Mouse (Mus musculus): ENCODE data around the gene Nfic.

Gene Nfic

DNA sequence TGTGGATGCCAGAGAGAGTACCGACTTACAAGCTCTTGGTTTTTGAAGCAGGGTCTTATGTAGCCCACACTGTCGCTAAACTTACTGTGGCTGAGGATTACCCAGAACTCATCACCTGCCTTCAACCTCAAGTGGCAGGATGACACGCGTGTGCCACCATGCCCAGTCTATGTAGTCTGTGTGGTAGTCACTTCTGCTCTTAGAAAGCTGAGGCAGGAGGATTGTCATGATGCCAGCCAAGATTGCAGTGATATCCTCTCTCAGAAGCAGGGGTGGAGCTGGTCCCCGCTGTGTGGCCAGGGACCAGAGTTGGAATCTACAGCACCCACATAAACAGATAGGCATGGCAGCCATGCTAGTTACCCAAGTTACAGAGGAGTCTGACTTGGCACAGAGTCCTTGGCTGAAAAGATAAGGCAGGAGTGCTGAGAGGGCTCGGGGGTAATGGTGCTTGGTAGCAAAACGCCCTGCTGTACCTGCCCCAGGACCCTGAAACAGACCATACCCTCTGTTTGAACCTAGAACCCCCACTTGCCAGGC lies 30.1 kb upstream of the Nfic start:
- no peak for DNase-seq (ENCODE audit: low spot score in 2 of 2)

DNA sequence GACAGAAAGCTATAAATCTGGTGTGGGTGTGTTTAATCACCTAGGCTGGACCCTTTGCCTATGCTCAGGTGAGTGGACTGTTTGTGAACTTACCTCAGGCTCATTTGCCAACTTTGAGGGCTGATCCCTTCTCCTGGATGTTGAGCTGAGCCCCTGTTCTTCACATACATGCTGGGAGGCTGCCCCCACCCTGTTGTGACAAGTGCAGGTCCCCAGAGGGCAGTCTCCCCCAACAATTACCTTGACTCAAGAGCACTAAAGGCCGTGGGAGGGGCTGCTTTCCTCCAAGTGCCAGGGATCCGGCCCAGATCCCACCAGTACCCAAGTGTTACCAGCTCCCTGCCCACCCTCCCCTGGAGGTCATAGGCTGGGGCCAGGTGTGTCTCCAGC lies 29.6 kb upstream of the Nfic start:
- DNase-seq (ENCODE audit: low spot score in 2 of 2) = no peak

DNA sequence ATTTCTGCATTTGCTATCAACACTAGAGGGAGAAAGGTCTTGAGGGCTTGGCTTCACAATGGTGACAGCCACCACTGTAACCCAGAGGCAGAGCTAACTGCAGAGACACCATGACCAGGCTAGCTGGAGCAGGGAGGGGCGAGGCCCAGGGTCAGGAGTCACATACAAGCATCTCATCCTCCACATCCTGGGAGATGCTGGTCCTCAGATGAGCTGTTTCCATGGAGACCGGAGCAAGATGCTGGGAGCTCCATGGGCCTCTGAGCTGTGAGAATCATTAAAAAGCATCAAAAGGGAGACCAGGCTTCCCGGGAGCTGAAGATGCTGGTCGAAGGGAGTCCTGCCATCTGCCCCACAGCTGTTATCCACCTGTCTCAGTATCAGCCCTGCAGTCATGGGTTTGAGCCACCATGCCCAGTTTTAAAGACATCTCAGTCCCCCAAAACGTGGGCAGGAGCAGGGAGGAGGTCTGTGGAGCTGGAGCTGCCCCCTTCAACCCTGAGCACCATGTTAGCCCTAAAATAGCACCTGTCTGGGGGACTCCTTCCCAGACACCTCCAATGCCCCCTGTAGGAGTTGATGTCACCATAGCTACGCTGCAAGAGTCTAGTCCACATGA lies 29.1 kb upstream of the Nfic start:
- DNase-seq (ENCODE audit: low spot score in 2 of 2) = no peak

DNA sequence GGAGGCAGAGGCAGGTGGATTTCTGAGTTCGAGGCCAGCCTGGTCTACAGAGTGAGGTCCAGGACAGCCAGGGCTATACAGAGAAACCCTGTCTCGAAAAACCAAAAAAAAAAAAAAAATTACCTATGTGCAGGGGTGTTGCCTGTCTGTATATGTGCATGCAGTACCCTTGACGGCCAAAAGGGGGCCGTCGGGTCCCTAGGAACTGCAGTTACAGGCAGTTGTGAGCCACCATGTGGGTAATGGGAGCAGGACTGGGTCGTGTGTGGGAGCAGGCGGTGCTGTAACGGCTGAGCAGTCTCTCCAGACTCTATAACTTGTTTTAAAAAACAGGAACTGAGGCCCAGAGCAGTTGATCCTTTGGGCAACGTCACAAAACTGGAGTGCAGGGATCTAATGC lies 28.5 kb upstream of the Nfic start:
- DNase-seq (ENCODE audit: low spot score in 2 of 2) = no peak

DNA sequence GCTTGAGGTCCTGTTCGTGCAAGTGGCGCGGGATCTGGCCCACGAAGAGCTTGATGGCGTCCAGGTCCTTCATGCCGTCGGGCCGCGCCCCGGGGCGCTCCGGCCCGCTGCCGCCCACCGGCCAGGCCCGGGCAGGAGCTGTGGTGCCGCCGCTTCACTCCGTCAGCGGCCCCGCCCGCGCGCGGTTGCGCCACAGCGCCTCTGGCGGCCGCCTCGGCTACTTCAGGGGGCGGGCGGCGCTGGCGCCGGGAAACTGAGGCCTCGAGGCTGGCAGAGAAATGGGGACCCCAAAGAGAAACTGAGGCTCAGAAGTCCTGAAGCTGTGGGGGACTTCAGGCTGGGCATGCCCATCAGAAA lies 27.1 kb upstream of the Nfic start, which contains the start of gene Celf5:
Gene Celf5 (minus strand): TSS at position 177 of the 357 bp plus-strand sequence.
- no peak for DNase-seq (ENCODE audit: low spot score in 2 of 2)

DNA sequence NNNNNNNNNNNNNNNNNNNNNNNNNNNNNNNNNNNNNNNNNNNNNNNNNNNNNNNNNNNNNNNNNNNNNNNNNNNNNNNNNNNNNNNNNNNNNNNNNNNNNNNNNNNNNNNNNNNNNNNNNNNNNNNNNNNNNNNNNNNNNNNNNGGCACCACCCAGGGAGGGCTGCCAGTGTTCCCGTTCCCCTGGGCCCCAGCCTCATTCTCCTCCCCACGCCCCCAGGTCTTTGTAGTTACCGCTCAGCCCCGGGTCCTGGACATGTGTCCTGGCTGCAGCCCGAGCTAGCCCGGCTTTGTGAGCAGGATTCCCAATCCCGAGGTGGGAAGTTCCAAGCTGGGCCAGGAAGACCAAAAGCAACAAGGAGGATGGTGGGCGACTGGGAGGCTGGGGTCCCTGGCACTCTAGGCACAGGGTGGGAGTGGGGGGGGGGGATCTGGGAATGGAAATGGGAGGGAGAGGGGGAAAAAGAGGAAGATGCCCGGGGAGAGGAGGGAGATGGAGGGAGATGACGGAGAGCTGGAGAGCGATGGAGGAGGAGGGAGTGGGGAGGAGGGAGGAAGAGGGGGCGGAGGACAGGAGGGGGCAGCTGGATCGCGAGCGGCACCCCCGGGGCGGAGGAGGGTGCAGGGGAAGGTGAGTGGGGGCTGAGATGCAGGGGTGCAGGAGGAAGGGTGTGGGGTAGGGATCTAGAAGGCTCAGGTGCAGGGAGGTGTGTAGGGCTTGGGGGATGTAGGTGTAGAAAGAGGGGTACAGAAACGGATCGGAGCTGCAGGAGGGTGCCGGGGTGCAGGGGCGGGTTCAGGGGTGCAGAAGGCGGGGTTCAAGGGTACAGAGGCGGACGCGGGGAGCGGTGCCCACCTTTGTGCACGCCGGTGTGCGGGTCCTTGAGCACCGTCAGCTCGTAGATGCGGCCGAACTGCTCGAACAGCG lies 26.4 kb upstream of the Nfic start:
- no peak for DNase-seq (ENCODE audit: low spot score in 2 of 2)

DNA sequence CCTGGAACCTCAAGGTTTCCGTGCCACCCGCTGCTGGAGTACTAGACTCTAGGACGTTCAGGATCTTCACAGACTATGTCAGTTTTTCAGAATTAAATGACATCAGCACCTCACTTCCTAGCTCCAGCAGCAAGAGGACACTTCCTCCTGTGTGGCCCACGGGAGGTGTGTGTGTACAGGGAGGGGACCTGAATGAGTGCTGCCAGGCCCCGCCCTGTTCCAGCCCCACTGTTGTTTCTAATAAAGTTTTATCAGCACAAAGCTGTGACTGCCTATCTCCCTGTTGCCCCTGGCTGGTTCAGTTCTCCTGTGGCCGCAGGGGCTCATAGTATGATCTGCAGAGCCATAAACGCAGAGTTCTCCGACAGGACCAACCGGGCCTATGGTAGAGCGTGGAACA lies 19.0 kb upstream of the Nfic start:
- no peak for DNase-seq (ENCODE audit: low spot score in 2 of 2)

DNA sequence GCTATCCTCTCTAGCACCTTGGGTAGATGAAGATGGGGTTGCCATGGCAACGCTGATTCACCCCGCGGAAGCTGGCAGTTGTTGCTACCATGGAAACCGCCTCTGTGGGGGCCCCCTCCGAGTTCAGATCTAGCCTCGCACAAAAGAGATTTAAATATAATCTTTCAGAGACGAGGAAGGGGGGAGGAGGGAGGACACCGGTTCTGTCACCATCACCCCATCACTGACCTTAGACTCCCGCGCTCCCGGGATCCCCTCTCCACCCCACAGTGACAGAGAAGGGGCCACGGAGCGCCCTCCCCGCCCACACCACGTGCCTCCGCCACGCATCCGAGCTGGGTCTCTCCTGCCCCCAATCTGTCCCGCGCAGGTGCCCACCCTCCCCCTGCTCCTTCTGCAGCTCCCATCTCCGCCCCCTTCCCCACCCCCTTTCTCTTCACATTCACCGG lies 17.6 kb upstream of the Nfic start:
- no peak for DNase-seq (ENCODE audit: low spot score in 2 of 2)

DNA sequence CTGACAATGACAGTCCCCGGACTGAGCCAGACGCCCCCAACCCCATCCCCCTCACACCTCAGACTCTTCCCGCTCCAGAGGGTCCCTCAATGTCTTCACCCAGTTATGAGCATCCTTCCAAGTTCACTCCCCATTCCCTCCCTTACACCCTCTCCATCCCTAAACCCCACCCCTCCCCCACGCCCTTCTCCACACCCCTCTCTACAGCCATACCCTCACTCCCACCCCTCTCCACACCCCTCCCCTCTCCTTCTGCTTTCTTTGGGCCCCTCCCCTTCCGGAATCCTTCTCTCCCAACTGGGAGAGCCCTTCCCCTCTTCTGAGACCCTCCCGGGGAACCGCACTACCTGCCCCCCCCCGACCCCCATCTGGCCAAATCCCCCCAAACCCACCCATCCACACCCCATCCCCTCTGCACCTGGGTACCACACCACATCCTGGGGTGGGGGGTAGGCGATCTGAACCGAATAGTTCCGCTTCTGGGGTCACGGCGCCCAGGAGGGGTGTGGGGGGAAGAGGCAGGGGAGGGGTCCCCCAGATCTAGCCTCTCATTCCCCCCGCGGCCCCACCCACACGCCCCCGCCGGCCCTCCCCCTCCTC lies 17.1 kb upstream of the Nfic start:
- DNase-seq (ENCODE audit: low spot score in 2 of 2) = no peak

DNA sequence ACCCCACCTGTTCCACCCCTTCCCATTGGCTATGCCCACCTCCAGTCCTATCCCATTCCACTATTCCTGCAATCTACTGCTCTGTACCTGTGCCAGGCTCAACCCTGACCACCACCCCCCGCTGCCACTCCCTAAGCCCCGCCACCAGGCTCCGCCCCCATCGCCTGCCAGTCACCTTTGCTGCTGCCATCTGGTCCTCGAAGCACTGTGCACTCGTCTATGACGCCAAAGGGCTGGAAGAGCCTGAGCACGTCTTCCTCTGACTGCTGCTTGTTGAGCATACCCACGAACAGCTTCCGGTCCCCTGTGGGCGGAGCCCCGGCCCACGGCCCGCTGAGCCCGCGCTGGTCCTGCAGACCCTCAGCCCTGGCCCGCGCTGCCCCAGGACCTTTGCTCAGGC lies 15.0 kb upstream of the Nfic start:
- no peak for DNase-seq (ENCODE audit: low spot score in 2 of 2)

DNA sequence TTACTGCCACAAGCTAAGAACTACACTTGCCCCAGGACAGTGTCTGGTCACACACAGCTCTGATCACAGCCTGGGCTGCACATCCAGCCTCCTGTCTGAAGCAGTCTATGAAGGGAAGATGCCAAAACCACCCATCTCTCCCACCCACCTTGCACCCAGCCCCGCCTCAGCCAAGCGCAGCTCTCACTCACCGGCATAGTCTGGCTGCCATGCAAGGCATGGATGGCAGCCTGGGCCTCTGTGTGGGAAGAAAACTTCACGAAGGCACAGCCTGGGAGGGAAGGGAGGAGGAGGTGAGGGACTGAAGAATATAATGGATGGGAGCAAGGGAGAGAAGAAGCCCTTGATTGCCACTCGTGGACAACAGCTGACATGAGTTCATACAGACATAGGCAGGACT lies 13.8 kb upstream of the Nfic start:
- DNase-seq (ENCODE audit: low spot score in 2 of 2) = no peak

DNA sequence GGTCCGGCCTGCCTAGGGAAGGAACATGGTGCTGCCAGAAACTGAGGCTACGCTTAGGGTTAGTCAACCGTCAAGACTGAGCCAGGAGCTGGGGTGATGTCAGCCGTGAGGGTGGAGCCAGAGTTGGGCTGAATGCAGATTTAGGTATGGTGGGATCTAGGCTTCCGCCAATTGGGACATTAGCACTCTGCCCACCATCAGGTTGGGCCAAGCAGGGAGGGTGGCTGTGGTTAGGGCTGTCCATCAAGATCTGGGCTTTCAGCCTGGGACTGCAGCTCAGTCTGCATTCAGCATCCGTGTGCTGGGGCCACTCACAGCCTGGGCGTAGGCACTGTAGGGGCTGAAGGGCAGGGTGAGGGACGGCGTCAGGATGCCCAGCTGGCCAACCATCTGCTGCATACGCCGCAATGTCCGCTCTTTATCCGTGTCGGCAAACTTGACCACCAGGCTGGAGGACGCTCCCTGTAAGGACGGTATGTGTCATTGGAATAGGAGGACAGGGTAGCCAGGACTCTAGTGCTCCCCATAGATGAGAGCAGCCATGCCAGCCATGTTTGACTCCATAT lies 12.3 kb upstream of the Nfic start:
- no peak for DNase-seq (ENCODE audit: low spot score in 2 of 2)

DNA sequence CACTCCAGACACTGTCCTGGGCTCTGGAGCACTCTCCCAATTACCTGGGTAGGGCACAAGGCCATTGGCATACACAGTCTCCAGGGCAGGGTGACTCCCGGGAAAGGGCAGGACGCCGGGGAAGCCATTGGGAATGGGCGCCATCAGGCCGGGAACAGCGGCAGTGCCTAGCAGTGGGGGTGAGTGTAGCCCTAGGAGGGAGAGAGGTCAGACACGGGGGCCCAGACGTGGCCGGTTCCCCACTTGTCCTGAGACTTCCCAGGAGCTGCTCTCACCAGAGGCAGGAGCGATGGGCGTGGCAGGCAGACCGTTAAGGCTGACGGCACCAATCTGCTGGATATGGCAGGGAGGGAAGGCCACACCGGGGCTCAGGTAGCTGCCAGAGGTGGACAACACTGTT lies 11.4 kb upstream of the Nfic start:
- no peak for DNase-seq (ENCODE audit: low spot score in 2 of 2)

DNA sequence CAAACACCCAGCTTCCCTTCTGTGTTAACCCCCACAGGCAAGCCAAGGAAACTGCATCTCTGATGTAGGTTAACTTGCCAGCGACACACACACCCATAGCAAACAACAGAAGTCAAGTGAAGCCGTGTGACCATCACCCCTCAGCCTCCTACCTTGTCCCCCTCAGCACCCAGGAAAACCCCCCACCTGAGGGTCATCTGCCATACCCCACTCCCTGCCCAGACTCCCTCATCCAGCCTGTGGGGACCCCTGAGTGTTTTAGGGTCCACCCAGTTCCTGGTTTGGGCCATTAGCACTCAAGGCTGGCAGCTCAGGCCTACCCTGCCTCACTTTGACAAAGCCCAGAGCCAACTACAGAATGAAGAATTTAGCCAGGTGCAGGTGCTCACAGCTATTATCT lies 10.6 kb upstream of the Nfic start:
- no peak for DNase-seq (ENCODE audit: low spot score in 2 of 2)

DNA sequence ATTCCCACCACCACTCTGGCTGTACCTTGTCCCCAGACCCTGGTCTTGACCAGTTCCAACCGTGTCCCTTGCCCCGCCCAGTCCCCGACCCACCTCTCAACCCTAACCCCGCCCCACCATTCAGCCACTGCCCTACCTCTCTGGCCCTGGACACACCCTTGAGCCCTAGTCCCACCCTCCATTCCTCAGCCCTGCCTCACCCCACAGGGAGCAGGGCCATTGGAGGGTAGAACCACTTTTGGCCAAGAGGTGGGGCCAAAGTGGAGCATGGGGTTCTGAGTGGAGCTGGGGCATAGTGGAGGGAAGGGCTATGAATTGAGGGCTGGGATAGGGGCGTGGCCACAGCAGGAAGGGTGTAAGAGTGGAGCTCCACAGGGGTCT lies 9.8 kb upstream of the Nfic start:
- DNase-seq (ENCODE audit: low spot score in 2 of 2) = no peak

DNA sequence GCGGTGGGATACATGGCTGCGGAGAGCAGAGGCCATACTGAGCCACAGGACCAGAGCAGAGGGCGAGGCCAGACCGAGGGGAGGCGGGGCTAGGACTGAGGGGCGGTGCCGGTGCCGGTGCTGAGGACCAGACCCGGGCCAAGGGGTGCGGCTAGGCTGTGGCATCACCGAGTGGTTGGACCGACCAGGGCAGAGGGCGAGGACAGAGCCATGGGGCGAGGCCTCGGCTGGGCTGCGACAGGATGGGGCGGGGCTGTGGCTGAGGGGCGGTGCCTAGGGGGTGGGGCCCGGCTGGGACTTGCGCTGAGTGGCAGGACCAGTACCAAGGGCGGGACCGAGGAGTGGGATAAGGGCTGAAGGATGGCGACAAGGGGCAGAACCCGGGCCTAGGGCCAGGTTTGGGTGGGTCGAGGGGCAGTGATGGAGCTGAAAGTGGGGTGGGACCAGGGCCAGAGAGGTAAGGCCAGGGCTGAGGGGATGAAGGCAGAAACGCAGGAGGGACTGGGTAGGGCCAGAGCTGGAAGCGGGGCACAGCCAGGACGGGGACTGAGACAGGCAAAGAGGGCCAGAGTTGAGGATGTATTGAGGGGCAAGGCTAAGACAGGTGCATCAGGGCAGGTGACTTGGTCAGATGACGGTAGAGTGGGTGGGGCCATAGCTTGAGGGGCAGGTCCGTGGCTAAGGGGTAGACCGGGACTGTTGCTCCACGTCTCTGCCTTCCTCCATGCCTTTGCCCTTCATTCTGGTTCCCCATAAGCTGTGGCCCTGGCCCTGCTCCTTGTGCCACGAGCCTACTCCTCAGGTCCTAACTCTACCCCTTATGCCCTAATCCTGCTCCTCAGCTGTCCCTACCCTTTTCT lies 9.2 kb upstream of the Nfic start:
- DNase-seq (ENCODE audit: low spot score in 2 of 2) = peak; percentile 43

DNA sequence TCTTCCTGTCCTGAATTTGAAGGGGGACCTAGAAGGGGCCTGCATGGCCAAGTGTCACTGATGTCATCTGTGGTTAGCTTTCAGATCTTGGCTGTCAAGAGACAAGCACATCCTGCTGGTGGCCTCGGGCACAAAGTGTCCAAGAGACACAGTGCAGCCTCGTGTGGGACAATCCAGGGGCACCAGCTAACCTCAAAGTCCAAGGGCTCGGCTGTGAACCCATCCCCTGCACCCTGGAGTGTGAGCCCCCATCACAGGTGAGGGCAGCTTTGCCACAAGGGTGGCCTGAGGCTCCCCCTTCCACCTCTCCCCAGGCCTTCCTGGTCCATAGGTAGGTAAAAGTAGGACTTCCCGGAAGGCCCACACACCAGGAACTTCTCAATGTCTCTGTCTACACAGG lies 8.1 kb upstream of the Nfic start:
- no peak for DNase-seq (ENCODE audit: low spot score in 2 of 2)

DNA sequence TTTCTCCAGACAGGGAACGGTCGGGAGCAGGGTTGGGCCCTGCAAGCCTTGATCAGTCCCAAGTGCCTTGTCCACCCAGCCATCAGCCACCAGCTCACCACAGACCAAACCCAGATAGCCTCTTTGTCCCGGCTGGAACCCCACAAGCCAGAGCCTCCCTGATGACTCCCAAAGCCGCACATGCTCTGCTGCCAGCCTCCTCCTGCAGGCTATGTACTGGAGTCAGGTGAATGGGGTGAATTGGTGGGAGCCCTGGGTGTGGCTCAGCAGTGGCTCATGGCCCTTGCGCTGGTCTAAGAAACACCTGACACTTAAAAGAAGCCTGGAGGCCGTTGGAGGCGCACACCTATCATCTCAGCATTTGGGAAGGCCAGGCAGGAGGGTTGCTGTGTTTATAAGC lies 7.5 kb upstream of the Nfic start:
- no peak for DNase-seq (ENCODE audit: low spot score in 2 of 2)

DNA sequence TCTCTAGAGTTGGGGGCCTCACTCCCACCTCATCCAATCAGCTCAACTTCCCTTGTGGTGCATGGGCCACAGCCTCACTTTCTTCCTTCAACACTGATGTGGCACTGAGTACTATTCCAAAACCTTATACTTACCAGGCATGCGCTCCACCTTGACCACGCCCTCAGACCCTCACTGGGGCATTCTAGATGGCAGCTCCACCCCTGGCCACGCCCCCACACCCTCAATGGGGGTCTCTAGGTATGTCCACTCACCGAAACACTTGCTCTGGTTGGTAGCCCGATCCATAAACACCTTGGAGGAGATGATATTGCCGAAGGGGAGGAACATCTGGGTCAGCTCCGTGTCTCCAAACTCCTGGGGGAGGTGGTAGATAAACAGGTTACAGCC lies 7.0 kb upstream of the Nfic start:
- no peak for DNase-seq (ENCODE audit: low spot score in 2 of 2)

DNA sequence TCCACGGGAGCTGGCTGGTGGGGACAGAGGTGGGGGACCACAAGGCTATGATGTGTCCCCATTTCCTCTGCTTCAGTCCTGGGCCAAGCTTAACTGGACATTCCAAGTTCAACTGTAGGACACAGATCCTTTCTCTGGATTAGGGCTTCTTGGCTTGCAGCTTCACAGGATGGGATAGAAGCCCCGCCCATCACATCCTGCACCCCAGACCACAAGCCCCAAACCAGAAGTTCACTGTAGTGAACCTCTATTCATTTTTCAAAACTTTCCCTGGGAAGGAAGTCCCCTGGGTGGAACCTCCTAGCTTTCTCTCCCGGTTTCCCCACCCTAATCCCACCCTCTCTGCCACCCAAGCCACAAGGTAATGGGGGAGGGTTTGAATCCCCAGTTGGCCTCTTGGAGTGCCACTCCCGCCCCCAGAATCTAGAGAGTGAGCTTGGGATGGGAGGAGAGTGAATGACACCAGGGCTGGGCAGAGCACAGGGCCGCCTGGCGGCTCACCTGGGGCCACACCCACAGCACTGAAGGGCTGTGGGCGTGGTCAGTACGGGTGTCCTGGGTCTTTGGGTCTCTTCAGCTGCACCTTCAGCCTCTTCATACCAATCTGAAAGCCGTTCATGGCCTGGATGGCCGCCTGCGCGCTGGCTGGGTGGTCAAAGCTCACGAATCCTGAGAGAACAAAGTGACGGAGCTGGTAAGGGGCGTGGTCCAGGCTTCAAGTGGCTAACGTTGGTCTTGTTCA lies 6.4 kb upstream of the Nfic start:
- no peak for DNase-seq (ENCODE audit: low spot score in 2 of 2)

DNA sequence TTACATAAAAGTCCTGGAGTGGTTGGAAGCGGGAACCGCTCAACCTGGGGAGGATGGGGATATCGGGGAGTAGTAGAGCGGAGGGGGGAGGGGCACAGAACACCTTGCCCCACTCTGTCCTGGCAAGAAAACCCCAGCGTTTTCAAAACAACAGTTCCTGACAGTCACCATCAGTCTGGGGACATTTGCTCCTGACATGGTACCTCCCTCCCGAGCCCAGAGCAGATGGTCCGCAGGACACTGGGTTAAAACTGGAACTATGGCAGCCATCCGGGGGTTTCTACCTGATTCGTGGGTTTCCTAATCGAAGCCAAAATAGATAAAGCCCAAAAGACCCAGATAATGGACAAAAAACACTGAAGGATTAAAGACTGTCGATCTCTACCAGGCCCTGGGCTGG lies 5.5 kb upstream of the Nfic start:
- DNase-seq (ENCODE audit: low spot score in 2 of 2) = no peak

Measured in spleen, postnatal 36 days (tissue).